Mouse (Mus musculus): ENCODE data around the gene Tph2.
A peak's percentile ranks its signal among the peaks of the same experiment; 100 is the strongest.

Gene Tph2

GRCm38 (mm10) chr10:115184697-115185096 lies at the start of gene Tph2:
TSS of gene Tph2 (minus strand) at chr10:115185022.
- peak; percentile 65 for DNase-seq (ENCODE audit: low read depth, low spot score)

GRCm38 (mm10) chr10:115233798-115234197 lies 49.0 kb upstream of the Tph2 start:
- no peak for DNase-seq (ENCODE audit: low read depth, low spot score)

GRCm38 (mm10) chr10:115232513-115232912 lies 47.7 kb upstream of the Tph2 start:
- no peak for DNase-seq (ENCODE audit: low read depth, low spot score)

- no peak for DNase-seq (ENCODE audit: low read depth, low spot score)
Measured at GRCm38 (mm10) chr10:115229023-115229422, 44.2 kb upstream of the Tph2 start.

GRCm38 (mm10) chr10:115226586-115226985 lies 41.8 kb upstream of the Tph2 start:
- no peak for DNase-seq (ENCODE audit: low read depth, low spot score)

- no peak for DNase-seq (ENCODE audit: low read depth, low spot score)
Measured at GRCm38 (mm10) chr10:115223845-115224244, 39.0 kb upstream of the Tph2 start.

- DNase-seq (ENCODE audit: low read depth, low spot score): no peak
Measured at GRCm38 (mm10) chr10:115212916-115213580, 28.2 kb upstream of the Tph2 start.

- no peak for DNase-seq (ENCODE audit: low read depth, low spot score)
Measured at GRCm38 (mm10) chr10:115205825-115206224, 21.0 kb upstream of the Tph2 start.

GRCm38 (mm10) chr10:115205284-115205683 lies 20.5 kb upstream of the Tph2 start:
- DNase-seq (ENCODE audit: low read depth, low spot score): no peak

- DNase-seq (ENCODE audit: low read depth, low spot score): no peak
Measured at GRCm38 (mm10) chr10:115191214-115191613, 6.4 kb upstream of the Tph2 start.

- no peak for DNase-seq (ENCODE audit: low read depth, low spot score)
Measured at GRCm38 (mm10) chr10:115187390-115187789, 2.6 kb upstream of the Tph2 start.

GRCm38 (mm10) chr10:115181034-115181433 lies 3.8 kb downstream of the Tph2 start:
- DNase-seq (ENCODE audit: low read depth, low spot score): no peak

GRCm38 (mm10) chr10:115178019-115178418 lies 6.8 kb downstream of the Tph2 start:
- DNase-seq (ENCODE audit: low read depth, low spot score): peak; percentile 17

- DNase-seq (ENCODE audit: low read depth, low spot score): no peak
Measured at GRCm38 (mm10) chr10:115175591-115175991, 9.2 kb downstream of the Tph2 start.

- no peak for DNase-seq (ENCODE audit: low read depth, low spot score)
Measured at GRCm38 (mm10) chr10:115173336-115173735, 11.5 kb downstream of the Tph2 start.

- no peak for DNase-seq (ENCODE audit: low read depth, low spot score)
Measured at GRCm38 (mm10) chr10:115171351-115171818, 13.4 kb downstream of the Tph2 start.

- DNase-seq (ENCODE audit: low read depth, low spot score): no peak
Measured at GRCm38 (mm10) chr10:115170496-115171350, 14.1 kb downstream of the Tph2 start.

GRCm38 (mm10) chr10:115169410-115169809 lies 15.4 kb downstream of the Tph2 start:
- no peak for DNase-seq (ENCODE audit: low read depth, low spot score)

GRCm38 (mm10) chr10:115160289-115160688 lies 24.5 kb downstream of the Tph2 start:
- no peak for DNase-seq (ENCODE audit: low read depth, low spot score)

GRCm38 (mm10) chr10:115147308-115147707 lies 37.5 kb downstream of the Tph2 start:
- no peak for DNase-seq (ENCODE audit: low read depth, low spot score)

- DNase-seq (ENCODE audit: low read depth, low spot score): no peak
Measured at GRCm38 (mm10) chr10:115146257-115146898, 38.4 kb downstream of the Tph2 start.

- no peak for DNase-seq (ENCODE audit: low read depth, low spot score)
Measured at GRCm38 (mm10) chr10:115144542-115144941, 40.3 kb downstream of the Tph2 start.
